Comparison of ENCODE assay signal across 8 mouse cellular contexts in the genomic region with DNA sequence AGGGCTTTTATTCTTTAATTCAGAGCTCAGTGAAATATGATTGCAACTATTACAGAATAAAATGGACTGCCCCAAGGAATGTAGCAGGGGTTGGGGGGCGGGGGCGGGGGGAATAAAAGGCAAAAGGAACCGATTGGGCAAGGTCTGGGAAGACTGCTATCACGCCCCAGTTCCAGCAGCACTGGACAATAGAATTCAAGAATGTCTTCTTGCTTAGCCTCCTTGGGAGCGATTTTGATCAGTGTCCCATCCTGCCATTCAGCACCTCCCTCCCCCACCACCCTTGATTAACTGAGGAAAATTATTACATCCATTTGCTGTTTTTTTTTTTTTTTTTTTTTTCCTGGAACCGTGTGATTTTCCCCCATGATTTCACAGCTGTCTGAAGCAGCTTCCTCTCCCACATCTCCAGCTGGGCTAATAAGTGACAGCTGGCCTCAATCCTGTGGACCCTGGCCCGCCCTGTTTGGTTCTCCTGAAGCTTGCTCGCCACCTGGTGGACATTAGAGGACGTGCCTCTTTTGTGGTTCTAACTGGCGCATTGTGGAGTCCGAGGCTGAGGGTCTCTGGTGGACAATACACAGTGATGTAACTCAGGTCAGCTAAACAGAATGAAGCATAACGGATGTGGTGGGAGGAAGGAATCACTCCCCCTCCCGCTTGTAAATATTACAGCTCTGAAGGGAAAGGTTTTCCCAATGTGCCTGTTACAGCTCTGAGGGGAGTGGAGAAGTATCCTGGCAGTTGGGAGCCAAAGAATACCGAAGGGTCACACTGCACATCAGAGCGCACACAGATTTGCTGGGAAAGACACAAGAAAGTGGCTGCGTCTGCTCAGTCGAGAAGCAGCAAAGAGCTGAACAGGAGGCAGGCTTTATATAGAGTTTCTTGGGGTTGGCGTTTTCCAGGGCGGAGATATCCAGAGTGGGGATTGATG. TPM values are rescaled to one million over a fixed set of nuclear protein-coding genes. Genes with fewer than 3 reads are reported as not detected.
A peak's percentile ranks its signal among the peaks of the same experiment; 100 is the strongest.
DNase-seq lines count a peak whose midpoint lies in the region; ATAC-seq lines count a peak whose summit lies in the region.

No protein-coding gene starts in this region.

- H3K36me3 ChIP-seq in forebrain, embryonic 11.5 days (ENCODE audit: control insufficient read depth, insufficient read depth, low read length), result no peaks in the 10 kb centered on the region
- H3K36me3 ChIP-seq in heart, embryonic 16.5 days (ENCODE audit: control insufficient read depth, insufficient read depth), result no peaks in the 10 kb centered on the region
- no peaks in the 10 kb centered on the region for H3K36me3 ChIP-seq in liver, embryonic 15.5 days (replicated peaks)
- H3K36me3 ChIP-seq in neural tube, embryonic 13.5 days, result no peaks in the 10 kb centered on the region

- ATAC-seq in forebrain, embryonic 11.5 days (replicated peaks; ENCODE audit: low FRiP score), result peak; percentile 92
- peak; percentile 77 for ATAC-seq in heart, embryonic 16.5 days (replicated peaks; ENCODE audit: extremely low read depth, insufficient read depth, low FRiP score)
- ATAC-seq in liver, embryonic 15.5 days (ENCODE audit: insufficient read depth), result 0 out of 2 replicates have a peak, but pooled peaks have one; percentile 31
- ATAC-seq in neural tube, embryonic 13.5 days (ENCODE audit: low read depth), result peak; percentile 96

- 38% methylated on average over 19 of the region's 19 CpGs for WGBS in forebrain, embryonic 11.5 days
- WGBS in heart, embryonic 16.5 days, result 34% methylated on average over 19 of the region's 19 CpGs
- 29% methylated on average over 19 of the region's 19 CpGs for WGBS in liver, embryonic 15.5 days (ENCODE audit: insufficient replicate concordance)
- 36% methylated on average over 19 of the region's 19 CpGs for WGBS in neural tube, embryonic 13.5 days

- no peaks in the 10 kb centered on the region for H3K27me3 ChIP-seq in forebrain, embryonic 11.5 days (ENCODE audit: control insufficient read depth, insufficient read depth, low read length)
- H3K27me3 ChIP-seq in heart, embryonic 16.5 days (ENCODE audit: control insufficient read depth, insufficient read depth, low read length), result no peaks in the 10 kb centered on the region
- no peaks in the 10 kb centered on the region for H3K27me3 ChIP-seq in liver, embryonic 15.5 days
- no peaks in the 10 kb centered on the region for H3K27me3 ChIP-seq in neural tube, embryonic 13.5 days

- H3K27ac ChIP-seq in forebrain, embryonic 11.5 days (ENCODE audit: low read depth, low read length), result no peak overlapping the region
- H3K27ac ChIP-seq in heart, embryonic 16.5 days (ENCODE audit: low read length), result peak overlapping the region; percentile 28; the same call in 1 of the 2 replicates
- no peak overlapping the region for H3K27ac ChIP-seq in liver, embryonic 15.5 days (replicated peaks)
- H3K27ac ChIP-seq in neural tube, embryonic 13.5 days (replicated peaks), result peak overlapping the region; percentile 24; the same call in 1 of the 2 replicates

- H3K4me2 ChIP-seq in forebrain, embryonic 11.5 days (ENCODE audit: low read depth, low read length, severe bottlenecking), result 0 out of 2 replicates have a peak overlapping the region, but pooled peaks have one; percentile 18
- H3K4me2 ChIP-seq in heart, embryonic 16.5 days (ENCODE audit: low read depth, low read length), result peak overlapping the region; percentile 15; the same call in 1 of the 2 replicates
- H3K4me2 ChIP-seq in liver, embryonic 15.5 days, result no peak overlapping the region
- no peak overlapping the region for H3K4me2 ChIP-seq in neural tube, embryonic 13.5 days

- H3K4me1 ChIP-seq in forebrain, embryonic 11.5 days (replicated peaks; ENCODE audit: control insufficient read depth, insufficient read depth, low read length), result no peaks in the 10 kb centered on the region
- H3K4me1 ChIP-seq in heart, embryonic 16.5 days (ENCODE audit: control insufficient read depth, insufficient read depth, low read length), result peaks cover 12% of the 10 kb centered on the region
- no peaks in the 10 kb centered on the region for H3K4me1 ChIP-seq in liver, embryonic 15.5 days (replicated peaks)
- peaks cover 13% of the 10 kb centered on the region for H3K4me1 ChIP-seq in neural tube, embryonic 13.5 days (replicated peaks)

- H3K9ac ChIP-seq in forebrain, embryonic 11.5 days (ENCODE audit: low read length), result no peak overlapping the region; the same call in 1 of the 2 replicates
- H3K9ac ChIP-seq in heart, embryonic 16.5 days (ENCODE audit: low read length), result no peak overlapping the region
- H3K9ac ChIP-seq in liver, embryonic 15.5 days, result no peak overlapping the region
- H3K9ac ChIP-seq in neural tube, embryonic 13.5 days, result peak overlapping the region; percentile 13; the same call in 1 of the 2 replicates

- peak; percentile 31 for DNase-seq in A20 (ENCODE audit: low read depth, low spot score)
- DNase-seq in c-Kit-positive CD71-negative TER-119-negative erythroid progenitor cells, embryonic 14.5 days (ENCODE audit: low read depth), result peak; percentile 48
- peak; percentile 90 for DNase-seq in forebrain, embryonic 11.5 days (ENCODE audit: low spot score)
- DNase-seq in kidney, postnatal 25 days, result peak; percentile 87 to 90
- peak; percentile 87 for DNase-seq in testis, postnatal 10 days (ENCODE audit: low spot score)

- H3K9me3 ChIP-seq in forebrain, embryonic 11.5 days (ENCODE audit: control insufficient read depth, low read length), result no peaks in the 10 kb centered on the region
- no peaks in the 10 kb centered on the region for H3K9me3 ChIP-seq in heart, embryonic 16.5 days (replicated peaks; ENCODE audit: control insufficient read depth, low read length)
- no peaks in the 10 kb centered on the region for H3K9me3 ChIP-seq in liver, embryonic 15.5 days (replicated peaks)
- H3K9me3 ChIP-seq in neural tube, embryonic 13.5 days, result no peaks in the 10 kb centered on the region

- H3K4me3 ChIP-seq in forebrain, embryonic 11.5 days (ENCODE audit: low read depth, low read length), result no peak overlapping the region
- H3K4me3 ChIP-seq in heart, embryonic 16.5 days (ENCODE audit: low read length), result no peak overlapping the region
- H3K4me3 ChIP-seq in liver, embryonic 15.5 days (replicated peaks), result no peak overlapping the region
- no peak overlapping the region for H3K4me3 ChIP-seq in neural tube, embryonic 13.5 days

RNA-seq across cellular contexts. Expression of a gene that starts 42.1 kb away (rescaled TPM):
- not detected in 2 replicates for polyA plus RNA-seq in forebrain, embryonic 11.5 days (2014; fragmentation: Nextera tagmentation; extraction: Ambion mirVana)
- polyA plus RNA-seq in heart, embryonic 16.5 days (2015; fragmentation: Nextera tagmentation; extraction: Ambion mirVana), result 1.2 TPM in 1 of 2 replicates, not detected in the other
- polyA plus RNA-seq in liver, embryonic 15.5 days (2015; fragmentation: Nextera tagmentation; extraction: Ambion mirVana), result 0.03 and 0.08 TPM in 2 replicates
- not detected in 2 replicates for polyA plus RNA-seq in neural tube, embryonic 13.5 days (2015; fragmentation: Nextera tagmentation; extraction: Ambion mirVana)

Comparison
In these comparisons a context has a peak if more than half of its experiments do, and no peak if none do; other contexts are left out.
1. DNase-seq: peak in every context shown above with its lines; median percentile 90 in forebrain, embryonic 11.5 days; 88 in kidney, postnatal 25 days; 87 in testis, postnatal 10 days; 48 in c-Kit-positive CD71-negative TER-119-negative erythroid progenitor cells, embryonic 14.5 days; 31 in A20.
2. ATAC-seq: peak in every context shown above with its lines; median percentile 96 in neural tube, embryonic 13.5 days; 92 in forebrain, embryonic 11.5 days; 77 in heart, embryonic 16.5 days; 31 in liver, embryonic 15.5 days.
3. H3K27ac ChIP-seq: peak in heart, embryonic 16.5 days (single experiment) and neural tube, embryonic 13.5 days (single experiment); none in forebrain, embryonic 11.5 days (single experiment) and liver, embryonic 15.5 days (single experiment).
4. H3K4me2 ChIP-seq: peak in forebrain, embryonic 11.5 days (single experiment) and heart, embryonic 16.5 days (single experiment); none in liver, embryonic 15.5 days (single experiment) and neural tube, embryonic 13.5 days (single experiment).